Mouse (Mus musculus) kidney, postnatal 0 days (tissue): ENCODE data around the gene Ldlrad2. TPM values are rescaled to one million over a fixed set of nuclear protein-coding genes. Genes with fewer than 3 reads are reported as not detected.
A peak's percentile ranks its signal among the peaks of the same experiment; 100 is the strongest.

Experiments used
- ATAC-seq: fragments of 200-750 bp; cut with Nextera tagmentation; replicated peaks from 2 replicates; pipeline ENCODE4 v1.8.0; 2017; ENCODE audit warnings: low read depth, moderate number of reproducible peaks, moderate TSS enrichment, moderate library complexity; ENCODE audit not compliant: low FRiP score
- DNase-seq: peaks from one replicate; pipeline ENCODE4 v3.0.0-alpha.2; 2016; ENCODE audit warnings: low spot score
- H3K27ac ChIP-seq: fragments of 300-500 bp; sonication (generic); 2 replicates; pipeline ENCODE4 v1.5.1; 2014; ENCODE audit warnings: mild to moderate bottlenecking
- H3K27me3 ChIP-seq: fragments of 300-500 bp; sonication (generic); 2 replicates; pipeline ENCODE4 v1.6.1; 2014; ENCODE audit warnings: low read length, mixed read lengths; ENCODE audit not compliant: insufficient read depth
- H3K36me3 ChIP-seq: fragments of 300-500 bp; sonication (generic); 2 replicates; pipeline ENCODE4 v1.6.1; 2014; ENCODE audit warnings: low read length, mixed read lengths; ENCODE audit not compliant: insufficient read depth
- H3K4me1 ChIP-seq: fragments of 300-500 bp; sonication (generic); replicated peaks from 2 replicates; pipeline ENCODE4 v1.6.1; 2014; ENCODE audit warnings: antibody characterized with exemption, low read length, mixed read lengths; ENCODE audit not compliant: insufficient read depth
- H3K4me2 ChIP-seq: fragments of 300-500 bp; sonication (generic); 2 replicates; pipeline ENCODE4 v1.6.1; 2014; ENCODE audit warnings: mild to moderate bottlenecking, low read length, moderate library complexity, mixed read lengths
- H3K4me3 ChIP-seq: fragments of 300-500 bp; sonication (generic); replicated peaks from 2 replicates; pipeline ENCODE4 v1.5.1; 2014; ENCODE audit warnings: low read depth, low read length
- H3K9ac ChIP-seq: fragments of 300-500 bp; sonication (generic); 2 replicates; pipeline ENCODE4 v1.6.1; 2014; ENCODE audit warnings: low read depth, low read length
- H3K9me3 ChIP-seq: fragments of 300-500 bp; sonication (generic); replicated peaks from 2 replicates; pipeline ENCODE4 v1.6.1; 2016; ENCODE audit warnings: low read length, inconsistent platforms, mixed read lengths
- CTCF ChIP-seq: IDR thresholded peaks from 2 replicates; pipeline ENCODE4 v1.5.1; 2016; ENCODE audit warnings: antibody characterized with exemption, low read depth, mild to moderate bottlenecking, moderate library complexity
- WGBS: fragments of 180-500 bp; shearing (Covaris S2); extraction: QIAGEN DNeasy Blood & Tissue Kit; methylation state at CpG from one replicate; pipeline ENCODE4 v1.1.7; 2014; 5-methylcytosine and 5-hydroxymethylcytosine counted together
- microRNA-seq: library from miRNA; unstranded; fragments of <30 nt; microRNA quantifications from one replicate; pipeline ENCODE4, GENCODE M21; 2016
- polyA plus RNA-seq: library from polyadenylated mRNA; unstranded; fragments of >200 nt; fragmentation: Nextera tagmentation; extraction: Ambion mirVana; gene quantifications from 2 replicates; pipeline ENCODE4 v1.2.1, GENCODE M21; 2015

The Ldlrad2 gene
- polyA plus RNA-seq, 1 experiment from 2014 or later = not detected

DNA sequence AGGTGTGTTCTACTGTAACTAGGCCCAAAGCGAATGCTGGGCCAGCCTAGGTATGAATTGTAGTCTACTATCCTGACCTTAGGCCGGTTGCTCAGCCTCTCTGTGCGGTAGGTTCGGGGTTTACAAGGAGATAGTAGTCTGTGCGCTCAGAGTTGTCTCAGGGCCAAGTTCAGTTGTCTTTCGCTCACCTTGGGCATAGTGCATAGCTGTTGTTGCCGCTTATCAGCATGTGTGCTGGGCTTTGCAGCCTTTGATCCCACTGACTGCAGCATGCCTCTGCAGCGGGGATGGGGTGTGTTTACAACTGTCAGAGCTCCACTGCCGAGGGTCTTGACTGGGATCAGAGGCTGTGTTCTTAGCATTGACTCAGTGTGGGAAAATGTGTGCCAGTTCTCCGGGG lies 31.4 kb downstream of the Ldlrad2 start:
- no peaks in the 10 kb centered on the region for H3K9me3 ChIP-seq
- H3K36me3 ChIP-seq = peaks cover 85% of the 10 kb centered on the region
- H3K27ac ChIP-seq = no peak overlapping the region
- H3K4me2 ChIP-seq = no peak overlapping the region
- WGBS = 89% methylated on average over 10 of the region's 10 CpGs
- no peak for DNase-seq
- H3K4me3 ChIP-seq = no peak overlapping the region
- H3K9ac ChIP-seq = no peak overlapping the region
- no peaks in the 10 kb centered on the region for H3K27me3 ChIP-seq
- no peak for TF ChIP-seq CTCF
- no peak for ATAC-seq
- H3K4me1 ChIP-seq = no peaks in the 10 kb centered on the region

- WGBS = 62% methylated on average over 14 of the region's 14 CpGs
- DNase-seq = peak; percentile 43
- H3K4me2 ChIP-seq = no peak overlapping the region
Observed at GRCm38 (mm10) chr4:137540356-137540755, 34.0 kb downstream of the Ldlrad2 start.

GRCm38 (mm10) chr4:137527872-137528271 lies 46.5 kb downstream of the Ldlrad2 start:
- Histone ChIP-seq H3K27ac (no peak overlapping the region), H3K27me3 (no peaks in the 10 kb centered on the region), H3K9me3 (no peaks in the 10 kb centered on the region), H3K9ac (no peak overlapping the region), H3K4me2 (no peak overlapping the region), H3K4me1 (no peaks in the 10 kb centered on the region), H3K36me3 (peaks cover 57% of the 10 kb centered on the region), H3K4me3 (no peak overlapping the region)
- no peak for TF ChIP-seq CTCF
- DNase-seq (no peak), ATAC-seq (no peak)
- WGBS = 84% methylated on average over 6 of the region's 6 CpGs

More at GRCm38 (mm10) chr4:137540356-137540755, 34.0 kb downstream of the Ldlrad2 start:
- Histone ChIP-seq H3K27ac (no peak overlapping the region), H3K4me3 (no peak overlapping the region), H3K36me3 (peaks cover 83% of the 10 kb centered on the region), H3K9me3 (no peaks in the 10 kb centered on the region), H3K9ac (no peak overlapping the region), H3K4me1 (no peaks in the 10 kb centered on the region), H3K27me3 (no peaks in the 10 kb centered on the region)
- peak; percentile 30; the same call in 1 of the 2 replicates for ATAC-seq
- TF ChIP-seq CTCF = no peak

GRCm38 (mm10) chr4:137527368-137527767 lies 47.0 kb downstream of the Ldlrad2 start:
- 69% methylated on average over 4 of the region's 4 CpGs for WGBS
- no peak overlapping the region for H3K9ac ChIP-seq
- DNase-seq (no peak), ATAC-seq (no peak)
- no peak for TF ChIP-seq CTCF
- peaks cover 57% of the 10 kb centered on the region for H3K36me3 ChIP-seq
- H3K27me3 ChIP-seq = no peaks in the 10 kb centered on the region
- H3K4me2 ChIP-seq = no peak overlapping the region
- no peak overlapping the region for H3K4me3 ChIP-seq
- no peaks in the 10 kb centered on the region for H3K4me1 ChIP-seq
- H3K27ac ChIP-seq = no peak overlapping the region
- H3K9me3 ChIP-seq = no peaks in the 10 kb centered on the region

- no peaks in the 10 kb centered on the region for H3K27me3 ChIP-seq
- no peak overlapping the region for H3K9ac ChIP-seq
- 97% methylated on average over 1 of the region's 1 CpGs for WGBS
- no peak for DNase-seq
- no peak overlapping the region for H3K4me3 ChIP-seq
- TF ChIP-seq CTCF = no peak
- no peaks in the 10 kb centered on the region for H3K9me3 ChIP-seq
- H3K27ac ChIP-seq = no peak overlapping the region
- no peak for ATAC-seq
- peaks cover 64% of the 10 kb centered on the region for H3K36me3 ChIP-seq
- no peak overlapping the region for H3K4me2 ChIP-seq
- no peaks in the 10 kb centered on the region for H3K4me1 ChIP-seq
Observed at GRCm38 (mm10) chr4:137525426-137525825, 48.9 kb downstream of the Ldlrad2 start.

Small RNAs within 50 kb of the gene (microRNA-seq; reads per million reads assigned to microRNA genes)
- not detected for gene Mir7018

Other genes starting within 250 kb of the Ldlrad2 start
- gene Cdc42, start 216.8 kb downstream of the Ldlrad2 start, polyA plus RNA-seq = 592 and 644 TPM in 2 replicates
- not detected in 2 replicates for gene Cela3a, start 164.8 kb downstream of the Ldlrad2 start, polyA plus RNA-seq
- gene Cela3b, start 144.0 kb downstream of the Ldlrad2 start, polyA plus RNA-seq = not detected in 2 replicates
- not detected in 2 replicates for gene 1700013G24Rik, start 121.3 kb downstream of the Ldlrad2 start, polyA plus RNA-seq
- 31.3 and 34.0 TPM in 2 replicates for gene Hspg2, start 105.8 kb downstream of the Ldlrad2 start, polyA plus RNA-seq
- gene Usp48, start 19.2 kb upstream of the Ldlrad2 start, polyA plus RNA-seq = 40.4 and 49.2 TPM in 2 replicates
- 28.5 and 30.6 TPM in 2 replicates for gene Rap1gap, start 90.2 kb upstream of the Ldlrad2 start, polyA plus RNA-seq
- 34.3 and 37.5 TPM in 2 replicates for gene Alpl, start 221.8 kb upstream of the Ldlrad2 start, polyA plus RNA-seq